Mouse (Mus musculus): Measurements from ENCODE around the gene Tnfrsf18. TPM values are rescaled to one million over a fixed set of nuclear protein-coding genes. Genes with fewer than 3 reads are reported as not detected.

The Tnfrsf18 gene
- polyA plus RNA-seq, 1 experiment from 2014 or later: 0.29 TPM

DNA sequence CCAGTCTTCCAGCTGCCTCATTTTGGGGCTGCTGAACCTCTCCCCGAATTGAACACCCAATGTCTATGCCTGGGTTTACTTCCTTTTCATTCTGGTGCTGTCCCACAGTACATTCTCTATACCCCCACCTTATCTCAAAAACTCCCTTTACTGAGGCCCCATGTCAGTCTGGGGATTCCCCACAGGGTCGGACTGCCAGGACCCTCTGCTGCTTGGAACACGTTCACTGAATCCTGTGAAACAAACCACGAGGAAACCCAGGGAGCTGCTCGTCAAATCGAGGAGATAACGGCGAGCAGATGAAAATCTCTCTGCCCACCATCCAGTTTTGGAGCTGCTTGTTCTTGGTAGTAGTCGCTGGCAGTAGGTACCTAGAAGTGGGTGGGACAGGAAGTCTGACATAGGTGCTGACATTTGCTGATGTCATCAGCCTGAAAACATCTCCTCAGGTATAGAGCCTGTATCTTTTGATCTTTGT lies 4.0 kb upstream of the Tnfrsf18 start:
- 46% methylated on average over 9 of the region's 9 CpGs for WGBS (ENCODE audit: missing documents)
- H3K36me3 ChIP-seq (ENCODE audit: inconsistent target): no peaks in the 10 kb centered on the region
- H3K79me2 ChIP-seq (ENCODE audit: inconsistent target): no peaks in the 10 kb centered on the region
- H3K4me3 ChIP-seq (ENCODE audit: inconsistent target): no peak overlapping the region
- no peak overlapping the region for H3K27ac ChIP-seq

DNA sequence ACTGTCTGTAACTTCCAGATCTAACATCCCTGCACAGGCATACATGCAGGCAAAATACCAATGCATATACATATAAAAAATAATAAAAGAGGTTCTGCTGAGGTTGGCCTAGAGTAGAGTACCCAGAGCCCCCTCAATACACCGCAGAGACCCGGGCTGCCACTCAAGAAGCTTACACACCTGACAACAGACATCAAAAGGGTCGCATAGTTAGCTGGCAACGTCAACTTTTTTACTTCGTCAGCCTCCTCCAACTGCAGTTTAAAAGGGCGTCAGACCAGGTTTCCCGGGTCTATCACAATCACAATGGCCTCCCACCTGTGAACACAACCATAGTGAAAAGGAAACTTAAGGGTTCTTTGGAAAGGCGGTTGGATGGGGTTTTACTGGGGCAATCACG lies 2.4 kb upstream of the Tnfrsf18 start:
- Histone ChIP-seq H3K27ac (no peak overlapping the region), H3K4me3 (ENCODE audit: inconsistent target) (no peak overlapping the region), H3K79me2 (ENCODE audit: inconsistent target) (no peaks in the 10 kb centered on the region), H3K36me3 (ENCODE audit: inconsistent target) (no peaks in the 10 kb centered on the region)
- 95% methylated on average over 9 of the region's 9 CpGs for WGBS (ENCODE audit: missing documents)

DNA sequence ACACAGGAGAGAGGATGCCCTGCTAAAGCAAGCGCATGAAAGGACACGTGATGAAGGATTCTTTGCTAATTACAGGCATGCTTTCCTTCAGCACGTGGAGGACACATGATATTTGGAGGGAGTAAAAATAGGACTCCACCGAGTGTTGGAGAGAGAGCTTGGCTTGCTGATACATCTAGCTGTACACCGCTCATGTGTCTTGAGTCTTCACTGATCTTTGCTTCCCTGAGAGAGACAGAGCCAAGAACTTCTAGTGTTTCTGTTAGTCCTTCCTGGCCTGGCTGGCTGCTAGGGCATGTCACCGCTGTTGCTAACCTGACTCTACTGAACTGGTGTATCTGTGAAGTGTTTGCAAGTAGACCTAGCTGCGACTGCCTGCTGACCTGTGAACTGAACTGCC lies 1.8 kb upstream of the Tnfrsf18 start:
- Histone ChIP-seq H3K36me3 (ENCODE audit: inconsistent target) (no peaks in the 10 kb centered on the region), H3K79me2 (ENCODE audit: inconsistent target) (no peaks in the 10 kb centered on the region), H3K27ac (no peak overlapping the region), H3K4me3 (ENCODE audit: inconsistent target) (no peak overlapping the region)
- WGBS (ENCODE audit: missing documents): 93% methylated on average over 7 of the region's 7 CpGs

DNA sequence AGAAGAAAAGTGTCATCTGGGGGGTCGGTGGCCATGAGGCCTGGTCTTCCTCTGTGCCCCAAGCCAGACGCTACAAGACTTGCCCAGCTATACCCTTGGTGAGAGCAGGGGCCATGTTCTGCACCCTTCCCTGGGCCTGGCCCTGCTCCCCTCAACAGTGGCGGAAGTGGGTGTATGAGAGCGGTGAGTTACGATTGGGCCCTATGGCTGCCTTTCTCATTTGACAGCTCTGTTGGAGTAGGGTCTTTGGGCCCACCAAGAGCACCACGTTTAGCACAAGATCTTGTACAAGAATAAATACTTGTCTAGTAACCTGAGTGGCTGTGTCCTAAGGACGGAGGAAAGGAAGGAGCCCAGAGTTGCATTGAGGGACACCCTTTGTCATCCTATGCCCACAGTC lies 2.6 kb downstream of the Tnfrsf18 start:
- WGBS (ENCODE audit: missing documents): 95% methylated on average over 7 of the region's 7 CpGs
- Histone ChIP-seq H3K79me2 (ENCODE audit: inconsistent target) (no peaks in the 10 kb centered on the region), H3K36me3 (ENCODE audit: inconsistent target) (no peaks in the 10 kb centered on the region), H3K4me3 (ENCODE audit: inconsistent target) (no peak overlapping the region), H3K27ac (no peak overlapping the region)

DNA sequence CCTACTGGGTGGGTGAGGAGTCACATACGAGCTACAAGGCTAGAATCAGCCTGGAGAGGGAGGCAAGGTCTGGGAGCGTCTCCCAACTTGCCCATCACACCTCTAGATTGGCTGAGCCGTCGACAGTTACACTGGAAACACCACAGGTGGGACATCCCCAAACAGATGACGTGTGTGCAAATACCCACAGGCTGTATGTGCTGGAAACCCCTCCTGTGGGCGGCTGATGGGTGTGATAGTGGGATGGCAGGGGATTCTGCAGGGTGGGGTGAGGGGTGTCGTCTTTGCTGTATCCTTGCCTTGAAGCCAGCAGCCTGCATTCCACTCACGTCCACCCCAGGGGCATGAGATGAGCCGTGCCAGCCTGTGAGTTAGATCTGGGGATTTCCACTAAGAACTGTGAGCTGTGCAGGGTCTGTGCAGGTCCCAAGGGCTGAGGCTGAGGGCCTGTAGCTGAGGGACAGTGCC lies 4.7 kb downstream of the Tnfrsf18 start:
- H3K79me2 ChIP-seq (ENCODE audit: inconsistent target): no peaks in the 10 kb centered on the region
- H3K4me3 ChIP-seq (ENCODE audit: inconsistent target): 0 out of 2 replicates have a peak overlapping the region, but pooled peaks have one; percentile 24
- no peaks in the 10 kb centered on the region for H3K36me3 ChIP-seq (ENCODE audit: inconsistent target)
- 89% methylated on average over 8 of the region's 9 CpGs for WGBS (ENCODE audit: missing documents)
- H3K27ac ChIP-seq: no peak overlapping the region

DNA sequence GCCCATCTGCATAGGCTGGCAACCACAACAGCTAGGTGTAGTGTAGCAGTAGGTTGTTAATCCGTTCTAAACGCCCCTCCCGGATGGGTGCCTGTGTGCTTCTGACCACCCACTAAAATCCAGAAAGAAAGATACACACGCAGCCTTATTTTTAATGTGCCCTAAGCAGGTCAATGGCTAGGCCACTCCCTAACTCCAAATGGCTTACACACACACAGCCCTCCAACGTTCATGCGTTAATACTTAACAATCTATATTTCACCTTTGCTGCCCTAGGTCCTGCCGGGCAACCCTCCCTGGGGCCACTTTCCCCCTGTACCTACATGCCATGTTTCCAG lies 5.3 kb downstream of the Tnfrsf18 start:
- Histone ChIP-seq H3K27ac (peak overlapping the region; percentile 64), H3K79me2 (ENCODE audit: inconsistent target) (no peaks in the 10 kb centered on the region), H3K4me3 (ENCODE audit: inconsistent target) (peak overlapping the region; percentile 24), H3K36me3 (ENCODE audit: inconsistent target) (no peaks in the 10 kb centered on the region)
- 55% methylated on average over 7 of the region's 7 CpGs for WGBS (ENCODE audit: missing documents)

DNA sequence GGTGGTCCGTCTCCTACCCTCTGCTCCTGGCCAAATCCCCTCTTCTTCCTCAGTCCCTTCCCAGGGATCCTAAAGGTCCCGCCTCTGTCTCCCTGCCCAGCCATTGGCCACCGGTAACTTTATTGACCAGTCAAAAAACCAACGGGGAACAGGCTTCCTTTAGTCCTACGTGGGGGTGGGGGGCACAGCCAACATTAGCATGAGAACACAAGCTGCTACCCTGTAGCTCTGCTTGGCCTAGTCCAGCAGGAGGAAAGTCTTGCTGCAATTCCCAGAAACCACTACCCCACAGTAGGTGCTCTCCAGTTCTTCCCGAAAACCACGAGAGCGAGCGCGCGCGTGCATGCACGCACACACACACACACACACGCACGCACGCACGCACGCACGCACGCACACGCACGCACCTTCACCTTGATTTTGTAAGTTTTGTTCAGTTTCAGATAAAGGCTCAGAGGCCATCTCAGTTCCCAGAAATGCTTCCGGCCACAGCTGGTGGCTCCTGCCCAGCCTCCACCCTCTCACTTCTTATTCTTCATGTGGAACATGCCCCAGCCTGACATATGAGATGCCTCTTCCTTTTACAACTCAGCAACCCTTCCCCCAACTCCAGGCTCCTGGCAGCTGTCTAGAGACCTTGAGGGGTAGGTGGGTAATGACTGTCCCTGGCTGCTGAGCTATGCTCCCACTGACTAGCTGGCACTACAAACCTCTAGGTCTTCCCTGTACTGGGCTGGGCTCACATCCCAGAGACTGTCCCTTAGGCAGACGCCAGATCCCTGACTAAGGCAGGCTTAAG lies 5.8 kb downstream of the Tnfrsf18 start:
- H3K4me3 ChIP-seq (ENCODE audit: inconsistent target): peak overlapping the region; percentile 24
- WGBS (ENCODE audit: missing documents): 11% methylated on average over 22 of the region's 24 CpGs
- H3K36me3 ChIP-seq (ENCODE audit: inconsistent target): no peaks in the 10 kb centered on the region
- no peaks in the 10 kb centered on the region for H3K79me2 ChIP-seq (ENCODE audit: inconsistent target)
- H3K27ac ChIP-seq: peak overlapping the region; percentile 64

DNA sequence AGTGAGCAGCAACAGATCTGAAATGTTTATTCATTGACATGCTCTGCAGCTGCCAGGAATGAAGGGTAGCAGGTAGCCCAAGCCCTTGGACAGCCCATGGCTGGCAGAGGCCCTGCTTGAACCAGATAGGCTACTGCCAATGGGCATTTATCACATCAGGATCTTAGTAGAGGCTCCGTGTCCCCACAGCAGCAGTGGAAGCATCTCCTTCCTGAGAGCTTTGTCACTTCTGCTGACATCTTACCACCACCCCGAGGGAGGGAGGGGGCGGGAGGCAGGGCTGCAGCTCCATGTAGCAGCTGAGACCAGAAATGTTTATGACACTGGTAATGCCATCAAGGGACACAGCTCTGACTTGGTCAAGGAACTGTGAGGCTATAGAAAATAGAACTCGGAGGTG lies 6.9 kb downstream of the Tnfrsf18 start:
- peak overlapping the region; percentile 64 for H3K27ac ChIP-seq
- H3K4me3 ChIP-seq (ENCODE audit: inconsistent target): no peak overlapping the region
- WGBS (ENCODE audit: missing documents): 37% methylated on average over 4 of the region's 4 CpGs
- no peaks in the 10 kb centered on the region for H3K36me3 ChIP-seq (ENCODE audit: inconsistent target)
- no peaks in the 10 kb centered on the region for H3K79me2 ChIP-seq (ENCODE audit: inconsistent target)

DNA sequence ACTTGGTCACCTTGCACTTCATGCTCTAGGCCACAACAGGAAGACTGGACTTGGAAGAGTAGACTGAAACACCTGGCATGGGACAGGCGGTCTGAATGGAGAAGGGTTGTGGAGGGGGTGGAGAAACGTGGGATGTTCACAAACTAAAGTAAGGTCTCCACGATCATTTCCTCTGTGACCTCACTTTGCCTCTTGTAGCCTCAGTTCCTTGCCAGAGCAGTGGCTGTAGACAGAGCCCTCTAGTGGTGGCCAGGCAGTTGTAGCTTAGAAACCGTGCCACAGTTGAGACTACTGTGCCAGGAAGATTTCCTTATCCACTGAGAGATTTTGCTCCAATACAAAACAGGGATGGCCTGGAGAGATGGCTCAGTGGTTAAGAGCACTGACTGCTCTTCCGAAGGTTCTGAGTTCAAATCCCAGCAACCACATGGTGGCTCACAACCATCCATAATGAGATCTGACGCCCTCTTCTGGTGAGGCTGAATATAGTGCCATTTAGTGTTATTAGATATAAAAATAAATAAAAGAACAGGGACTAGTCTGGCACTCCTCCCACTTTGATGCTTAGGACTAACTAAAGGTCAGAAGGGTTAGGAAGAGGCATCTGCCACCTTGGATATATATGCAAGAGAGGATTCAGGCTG lies 7.6 kb downstream of the Tnfrsf18 start:
- H3K36me3 ChIP-seq (ENCODE audit: inconsistent target): no peaks in the 10 kb centered on the region
- no peaks in the 10 kb centered on the region for H3K79me2 ChIP-seq (ENCODE audit: inconsistent target)
- H3K27ac ChIP-seq: no peak overlapping the region
- WGBS (ENCODE audit: missing documents): 34% methylated on average over 6 of the region's 6 CpGs
- no peak overlapping the region for H3K4me3 ChIP-seq (ENCODE audit: inconsistent target)

DNA sequence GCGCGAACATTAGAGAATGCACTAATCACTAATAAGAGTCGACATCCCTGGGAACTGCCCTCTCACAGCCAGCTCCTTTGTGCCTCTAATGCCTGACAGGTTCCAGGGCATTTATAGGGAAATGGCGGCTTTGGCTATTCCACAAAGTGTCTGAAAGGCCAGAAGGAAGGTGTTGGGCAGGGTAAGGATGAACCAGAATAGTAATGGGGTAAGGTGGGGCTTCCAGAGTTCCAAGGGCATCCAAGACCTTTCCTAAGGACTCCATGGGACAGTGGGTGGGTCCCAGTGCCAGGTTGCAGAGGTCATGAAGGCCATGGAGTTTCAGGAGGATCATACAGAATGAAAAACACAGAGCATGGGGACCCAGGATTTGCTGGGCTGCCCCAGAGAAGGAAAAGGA lies 8.3 kb downstream of the Tnfrsf18 start:
- H3K27ac ChIP-seq: no peak overlapping the region
- WGBS (ENCODE audit: missing documents): 86% methylated on average over 4 of the region's 4 CpGs
- H3K4me3 ChIP-seq (ENCODE audit: inconsistent target): no peak overlapping the region
- H3K79me2 ChIP-seq (ENCODE audit: inconsistent target): no peaks in the 10 kb centered on the region
- H3K36me3 ChIP-seq (ENCODE audit: inconsistent target): no peaks in the 10 kb centered on the region

DNA sequence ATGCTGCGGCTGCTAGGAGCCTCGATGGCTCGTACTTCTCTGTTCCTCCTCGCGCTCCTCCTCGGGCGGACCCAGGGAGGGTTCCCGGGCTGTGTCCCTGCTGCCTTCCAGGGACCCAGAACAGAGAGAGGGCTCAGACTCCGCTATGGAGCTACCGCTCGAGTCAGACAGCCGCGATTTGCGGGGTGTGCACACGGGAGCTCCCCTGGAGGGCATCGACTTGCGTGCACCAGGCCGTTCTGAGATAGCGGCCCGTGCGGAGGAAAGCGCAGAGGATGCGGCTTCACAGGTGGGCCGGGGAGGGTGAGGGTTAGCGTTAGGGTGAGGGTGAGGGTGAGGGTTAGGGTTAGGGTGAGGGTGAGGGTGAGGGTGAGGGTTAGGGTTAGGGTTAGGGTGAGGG lies 8.9 kb downstream of the Tnfrsf18 start:
- 15% methylated on average over 25 of the region's 25 CpGs for WGBS (ENCODE audit: missing documents)
- Histone ChIP-seq H3K79me2 (ENCODE audit: inconsistent target) (no peaks in the 10 kb centered on the region), H3K36me3 (ENCODE audit: inconsistent target) (no peaks in the 10 kb centered on the region), H3K4me3 (ENCODE audit: inconsistent target) (no peak overlapping the region), H3K27ac (no peak overlapping the region)

DNA sequence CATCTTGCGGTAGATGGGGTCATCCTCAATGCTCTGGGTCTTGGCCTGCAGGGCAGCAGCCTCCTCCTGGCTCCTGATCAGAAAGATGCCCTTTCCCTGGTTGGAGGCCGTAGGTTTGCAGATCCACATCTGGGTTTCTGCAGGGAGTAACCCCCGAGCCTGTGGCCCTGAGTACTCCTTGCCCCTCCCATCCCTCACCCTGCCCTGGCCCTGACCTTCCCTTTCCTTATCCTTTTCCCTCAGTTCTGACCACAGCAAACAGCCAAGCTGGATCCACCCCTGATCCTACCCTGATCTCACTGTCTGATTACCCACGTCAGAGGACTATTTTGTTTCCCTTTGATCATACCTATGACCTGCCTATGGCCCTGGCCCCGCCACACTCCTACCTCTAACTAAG lies 18.8 kb downstream of the Tnfrsf18 start:
- 93% methylated on average over 5 of the region's 5 CpGs for WGBS (ENCODE audit: missing documents)
- Histone ChIP-seq H3K27ac (no peak overlapping the region), H3K79me2 (ENCODE audit: inconsistent target) (no peaks in the 10 kb centered on the region), H3K4me3 (ENCODE audit: inconsistent target) (no peak overlapping the region), H3K36me3 (ENCODE audit: inconsistent target) (no peaks in the 10 kb centered on the region)

DNA sequence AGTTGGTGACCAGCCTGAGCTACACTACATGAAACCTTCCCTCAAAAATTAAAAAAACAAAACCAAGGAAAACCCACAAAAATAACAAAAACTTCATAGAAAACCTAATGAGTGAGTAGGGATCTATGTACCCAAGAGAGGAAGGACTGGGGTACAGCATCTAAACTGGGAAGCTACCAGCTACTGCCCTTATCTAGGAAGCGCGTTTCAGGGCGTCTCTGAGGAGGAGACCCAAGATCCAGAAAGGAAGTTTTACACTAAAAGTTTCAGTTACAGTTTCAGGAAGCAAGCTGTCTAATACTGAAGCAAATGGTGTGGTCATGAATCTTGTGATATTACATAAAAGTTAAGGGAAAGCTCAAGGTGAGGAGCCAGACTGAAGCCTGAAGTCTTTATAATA lies 23.8 kb downstream of the Tnfrsf18 start:
- H3K4me3 ChIP-seq (ENCODE audit: inconsistent target): no peak overlapping the region
- WGBS (ENCODE audit: missing documents): 12% methylated on average over 3 of the region's 3 CpGs
- no peak overlapping the region for H3K27ac ChIP-seq
- H3K36me3 ChIP-seq (ENCODE audit: inconsistent target): no peaks in the 10 kb centered on the region
- no peaks in the 10 kb centered on the region for H3K79me2 ChIP-seq (ENCODE audit: inconsistent target)

DNA sequence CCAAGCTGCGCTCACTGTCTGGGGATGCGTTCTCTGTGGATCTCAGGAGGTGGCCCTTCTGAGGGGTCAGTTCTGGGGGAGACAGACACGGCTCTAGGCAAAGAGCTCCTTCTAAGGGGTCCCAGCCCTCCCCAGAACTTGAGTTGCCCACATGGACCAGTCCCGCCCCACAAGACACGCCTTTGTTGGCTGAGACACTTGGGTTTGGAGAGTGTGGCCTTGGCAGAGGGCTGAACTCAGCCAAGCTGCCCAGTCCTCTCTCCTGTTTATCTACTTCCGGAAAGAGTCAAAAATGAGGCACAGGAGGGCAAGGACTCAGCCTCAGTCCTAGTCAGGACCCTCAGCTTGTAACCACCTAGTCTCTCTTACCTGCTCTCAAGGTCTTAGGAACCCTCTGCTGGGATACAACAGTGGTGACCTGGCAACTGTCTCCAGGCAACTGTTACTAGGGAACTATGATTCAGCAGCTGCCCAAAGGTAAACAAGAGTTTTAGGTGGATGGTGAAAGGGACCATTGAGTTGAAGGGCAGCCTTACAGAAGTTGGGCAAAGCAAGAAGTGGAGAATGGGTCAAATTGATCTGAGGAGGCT lies 24.5 kb downstream of the Tnfrsf18 start:
- 83% methylated on average over 6 of the region's 6 CpGs for WGBS (ENCODE audit: missing documents)
- no peaks in the 10 kb centered on the region for H3K36me3 ChIP-seq (ENCODE audit: inconsistent target)
- no peak overlapping the region for H3K4me3 ChIP-seq (ENCODE audit: inconsistent target)
- no peaks in the 10 kb centered on the region for H3K79me2 ChIP-seq (ENCODE audit: inconsistent target)
- no peak overlapping the region for H3K27ac ChIP-seq

DNA sequence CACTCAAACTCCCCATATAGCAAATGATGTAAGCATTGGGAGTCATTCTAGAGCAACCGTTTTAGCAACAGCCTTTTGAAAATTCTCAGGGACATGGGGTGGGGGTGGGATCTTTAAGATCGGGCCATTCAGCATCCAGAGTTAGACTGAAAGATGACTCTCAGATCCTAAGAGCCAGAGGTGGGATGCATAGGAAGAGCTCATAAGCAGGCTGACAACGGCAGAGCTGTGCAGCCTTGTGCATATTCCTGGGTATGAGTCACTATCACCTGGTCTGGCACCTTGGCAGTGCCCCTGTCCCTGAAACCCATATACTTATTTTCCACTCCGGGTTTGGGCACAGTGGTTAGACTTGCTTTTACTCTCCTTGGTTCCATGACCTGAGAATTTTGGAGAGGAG lies 27.1 kb downstream of the Tnfrsf18 start:
- no peak overlapping the region for H3K4me3 ChIP-seq (ENCODE audit: inconsistent target)
- H3K36me3 ChIP-seq (ENCODE audit: inconsistent target): no peaks in the 10 kb centered on the region
- WGBS (ENCODE audit: missing documents): 92% methylated on average over 4 of the region's 4 CpGs
- H3K79me2 ChIP-seq (ENCODE audit: inconsistent target): no peaks in the 10 kb centered on the region
- no peak overlapping the region for H3K27ac ChIP-seq
